Mouse (Mus musculus) frontal cortex, adult 2 months (tissue): ENCODE measurements around the gene Rxfp4. TPM values are rescaled to one million over a fixed set of nuclear protein-coding genes. Genes with fewer than 3 reads are reported as not detected.
"Not testable (repeated sequence)": the region's sequence is repeated elsewhere in the genome, so short reads cannot be mapped to it uniquely, and the experiment has no call there.

Source experiments
- DNase-seq, 2 experiments: peaks; one replicate each; pipeline ENCODE4 v3.0.0; 2022; ENCODE audit warnings: low spot score in 1 of 2; ENCODE audit errors: extremely low spot score in 1 of 2
- polyA plus RNA-seq: library from polyadenylated mRNA; depleted of rRNA; stranded (reverse); fragments of >200 nt; gene quantifications from 2 replicates; pipeline ENCODE4 v1.2.3, GENCODE M21; 2012; rRNA removed

Gene Rxfp4
- polyA plus RNA-seq, 1 experiment: not detected

GRCm38 (mm10) chr3:88616951-88617500 lies 35.9 kb downstream of the Rxfp4 start:
- DNase-seq: no peak

- DNase-seq: no peak
These were observed 37.0 kb downstream of the Rxfp4 start for GRCm38 (mm10) chr3:88615902-88616391.

- DNase-seq: no peak
These were observed 37.8 kb downstream of the Rxfp4 start for GRCm38 (mm10) chr3:88615117-88615516.

- no peak for DNase-seq
These were observed 38.5 kb downstream of the Rxfp4 start for GRCm38 (mm10) chr3:88614418-88614817.

- no peak for DNase-seq
These were observed 43.9 kb downstream of the Rxfp4 start for GRCm38 (mm10) chr3:88609066-88609465.

GRCm38 (mm10) chr3:88607758-88608138 lies 45.2 kb downstream of the Rxfp4 start:
- no peak for DNase-seq

- peak; percentile 71 to 97 for DNase-seq
These were observed 45.7 kb downstream of the Rxfp4 start for GRCm38 (mm10) chr3:88607065-88607757.

- DNase-seq: not testable (repeated sequence)
These were observed 47.3 kb downstream of the Rxfp4 start, which contains the start of gene Arhgef2 for GRCm38 (mm10) chr3:88605666-88606065. Gene Arhgef2 (plus strand): TSS chr3:88605966.

- no peak for DNase-seq
These were observed 48.1 kb downstream of the Rxfp4 start for GRCm38 (mm10) chr3:88604863-88605262.

GRCm38 (mm10) chr3:88603714-88604161 lies 49.2 kb downstream of the Rxfp4 start:
- DNase-seq: peak in 1 of 2 experiments; percentile 68

- DNase-seq: no peak
These were observed 50.5 kb downstream of the Rxfp4 start for GRCm38 (mm10) chr3:88602466-88602865.

Other genes starting within 250 kb of the Rxfp4 start
- 12.6 and 14.3 TPM in 2 replicates for gene Pmf1, start 242.8 kb downstream of the Rxfp4 start, polyA plus RNA-seq
- 59.9 and 61.4 TPM in 2 replicates for gene Slc25a44, start 228.0 kb downstream of the Rxfp4 start, polyA plus RNA-seq
- gene Sema4a, start 192.0 kb downstream of the Rxfp4 start, polyA plus RNA-seq: 66.2 and 70.8 TPM in 2 replicates
- gene Lmna, start 143.2 kb downstream of the Rxfp4 start, polyA plus RNA-seq: 52.5 and 53.9 TPM in 2 replicates
- 4.5 and 4.7 TPM in 2 replicates for gene Mex3a, start 120.7 kb downstream of the Rxfp4 start, polyA plus RNA-seq
- gene Rab25, start 104.8 kb downstream of the Rxfp4 start, polyA plus RNA-seq: 0.40 and 0.67 TPM in 2 replicates
- gene Lamtor2, start 100.1 kb downstream of the Rxfp4 start, polyA plus RNA-seq: 110 and 131 TPM in 2 replicates
- 97.4 and 102 TPM in 2 replicates for gene Ubqln4, start 99.4 kb downstream of the Rxfp4 start, polyA plus RNA-seq
- 111 and 131 TPM in 2 replicates for gene Ssr2, start 77.3 kb downstream of the Rxfp4 start, polyA plus RNA-seq
- gene Arhgef2, start 47.2 kb downstream of the Rxfp4 start, polyA plus RNA-seq: 185 and 212 TPM in 2 replicates
- gene Khdc4, start 32.7 kb upstream of the Rxfp4 start, polyA plus RNA-seq: 75.8 and 82.0 TPM in 2 replicates
- gene Rit1, start 63.7 kb upstream of the Rxfp4 start, polyA plus RNA-seq: 60.9 and 63.1 TPM in 2 replicates
- gene Syt11, start 122.0 kb upstream of the Rxfp4 start, polyA plus RNA-seq: 374 and 395 TPM in 2 replicates
- 31.4 and 33.3 TPM in 2 replicates for gene Gon4l, start 182.1 kb upstream of the Rxfp4 start, polyA plus RNA-seq